Mouse (Mus musculus) lung, postnatal 0 days (tissue): ENCODE data around the gene Lim2.

ENCODE experiments used
- CTCF ChIP-seq: IDR thresholded peaks from 2 replicates; pipeline ENCODE4 v1.5.1; 2016; ENCODE audit warnings: antibody characterized with exemption, mild to moderate bottlenecking
- EP300 ChIP-seq: IDR thresholded peaks from 2 replicates; pipeline ENCODE4 v1.6.1; 2016; ENCODE audit warnings: antibody characterized with exemption, mild to moderate bottlenecking, control low read depth

DNA sequence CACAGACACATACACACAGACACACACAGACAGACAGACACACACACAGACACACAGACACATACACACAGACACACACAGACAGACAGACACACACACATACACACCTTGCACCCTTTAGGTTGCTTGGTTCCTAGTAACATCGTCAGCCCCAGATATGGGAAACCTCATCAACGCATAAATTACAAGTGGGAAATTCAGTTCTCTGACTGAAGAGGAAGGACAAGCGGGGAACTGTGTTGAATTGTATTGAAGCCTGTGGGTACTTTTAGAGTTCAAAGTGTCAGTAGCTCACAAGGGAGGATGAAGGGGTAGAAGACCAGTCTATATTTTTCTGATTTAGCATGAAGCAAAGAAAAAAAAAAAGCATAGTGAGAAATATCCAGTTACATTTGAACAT lies 19.9 kb upstream of the Lim2 start:
- TF ChIP-seq CTCF (no peak), EP300 (no peak)
